Mouse (Mus musculus) adrenal gland, postnatal 4 days (tissue): ENCODE data around the gene Rbmx. TPM values are rescaled to one million over a fixed set of nuclear protein-coding genes. Genes with fewer than 3 reads are reported as not detected.

Experiments used
- total RNA-seq, 2 experiments: library from RNA; stranded (reverse); gene quantifications; 2 replicates each; pipeline ENCODE4 v1.2.3; 2021

Rbmx gene
- total RNA-seq, 2 experiments from 2014 or later: 53.4 to 63.8 TPM

Other genes with a start within 250 kb of the Rbmx start
- gene Cd40lg, start 180.9 kb downstream of the Rbmx start, total RNA-seq: not detected
- gene Arhgef6, start 54.3 kb downstream of the Rbmx start, total RNA-seq: 10 to 100 TPM; 35.8 to 38.8 TPM
- not detected for gene Gm364, start 16.1 kb upstream of the Rbmx start, total RNA-seq
- gene Gpr101, start 110.7 kb upstream of the Rbmx start, total RNA-seq: not detected